Mouse (Mus musculus) lung, embryonic 16.5 days (tissue): ENCODE measurements around the gene 3110082I17Rik. TPM values are rescaled to one million over a fixed set of nuclear protein-coding genes. Genes with fewer than 3 reads are reported as not detected.

Experiments used
- ATAC-seq: fragments of 200-750 bp; cut with Nextera tagmentation; 2 replicates; pipeline ENCODE4 v1.8.0; 2017; ENCODE audit warnings: low read depth, mild to moderate bottlenecking, moderate library complexity
- H3K27ac ChIP-seq: fragments of 300-500 bp; sonication (generic); 2 replicates; pipeline ENCODE4 v1.5.1; 2014; ENCODE audit warnings: mild to moderate bottlenecking, control low read depth, low read length
- H3K27me3 ChIP-seq: fragments of 300-500 bp; sonication (generic); 2 replicates; pipeline ENCODE4 v1.6.1; 2014; ENCODE audit warnings: low read depth, low read length, mixed read lengths; ENCODE audit not compliant: control insufficient read depth, insufficient read depth
- H3K36me3 ChIP-seq: fragments of 300-500 bp; sonication (generic); 2 replicates; pipeline ENCODE4 v1.6.1; 2014; ENCODE audit warnings: low read length; ENCODE audit not compliant: control insufficient read depth, insufficient read depth
- H3K4me1 ChIP-seq: fragments of 300-500 bp; sonication (generic); replicated peaks from 2 replicates; pipeline ENCODE4 v1.6.1; 2014; ENCODE audit warnings: low read length, mixed read lengths; ENCODE audit not compliant: control insufficient read depth, insufficient read depth
- H3K4me2 ChIP-seq: fragments of 300-500 bp; sonication (generic); 2 replicates; pipeline ENCODE4 v1.6.1; 2014; ENCODE audit warnings: low read depth, low read length, control low read depth
- H3K4me3 ChIP-seq: fragments of 300-500 bp; sonication (generic); 2 replicates; pipeline ENCODE4 v1.5.1; 2014; ENCODE audit warnings: mild to moderate bottlenecking, low read length, control low read depth
- H3K9ac ChIP-seq: fragments of 300-500 bp; sonication (generic); 2 replicates; pipeline ENCODE4 v1.6.1; 2014; ENCODE audit warnings: low read length, control low read depth
- H3K9me3 ChIP-seq: fragments of 300-500 bp; sonication (generic); 2 replicates; pipeline ENCODE4 v1.6.1; 2016; ENCODE audit warnings: low read length; ENCODE audit not compliant: control insufficient read depth
- WGBS: fragments of 180-500 bp; shearing (Covaris S2); extraction: QIAGEN DNeasy Blood & Tissue Kit; methylation state at CpG from one replicate; pipeline ENCODE4 v1.1.7; 2014; 5-methylcytosine and 5-hydroxymethylcytosine counted together
- polyA plus RNA-seq: library from polyadenylated mRNA; unstranded; fragments of >200 nt; fragmentation: Nextera tagmentation; extraction: Ambion mirVana; gene quantifications from 2 replicates; pipeline ENCODE4 v1.2.1, GENCODE M21; 2015

Gene 3110082I17Rik
- polyA plus RNA-seq, 1 experiment from 2014 or later: 38.6 TPM

DNA sequence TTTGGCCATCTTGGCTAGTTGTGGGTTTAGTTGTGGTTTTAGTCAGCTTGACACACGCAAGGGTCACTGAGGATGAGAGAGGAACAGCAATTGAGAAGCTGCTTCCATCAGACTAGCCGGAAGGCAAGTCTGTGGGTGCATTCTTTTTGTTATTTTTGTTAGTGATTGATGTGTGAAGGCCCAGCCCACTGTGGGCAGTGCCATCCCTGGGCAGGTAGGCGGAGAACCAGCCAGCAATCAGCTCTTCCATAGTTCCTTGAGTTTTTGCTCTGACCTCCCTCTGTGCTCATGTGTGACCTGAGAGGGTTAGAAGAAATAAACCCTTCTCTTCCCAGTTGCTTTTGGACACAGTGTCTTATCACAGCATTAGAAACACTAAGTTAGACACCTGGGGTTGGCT lies 87.2 kb downstream of the 3110082I17Rik start:
- Histone ChIP-seq H3K9ac (no peak overlapping the region), H3K27ac (no peak overlapping the region), H3K4me1 (peaks cover 36% of the 10 kb centered on the region), H3K9me3 (no peaks in the 10 kb centered on the region), H3K36me3 (no peaks in the 10 kb centered on the region), H3K27me3 (no peaks in the 10 kb centered on the region), H3K4me3 (no peak overlapping the region), H3K4me2 (no peak overlapping the region)
- WGBS: 93% methylated on average over 3 of the region's 3 CpGs
- no peak for ATAC-seq

DNA sequence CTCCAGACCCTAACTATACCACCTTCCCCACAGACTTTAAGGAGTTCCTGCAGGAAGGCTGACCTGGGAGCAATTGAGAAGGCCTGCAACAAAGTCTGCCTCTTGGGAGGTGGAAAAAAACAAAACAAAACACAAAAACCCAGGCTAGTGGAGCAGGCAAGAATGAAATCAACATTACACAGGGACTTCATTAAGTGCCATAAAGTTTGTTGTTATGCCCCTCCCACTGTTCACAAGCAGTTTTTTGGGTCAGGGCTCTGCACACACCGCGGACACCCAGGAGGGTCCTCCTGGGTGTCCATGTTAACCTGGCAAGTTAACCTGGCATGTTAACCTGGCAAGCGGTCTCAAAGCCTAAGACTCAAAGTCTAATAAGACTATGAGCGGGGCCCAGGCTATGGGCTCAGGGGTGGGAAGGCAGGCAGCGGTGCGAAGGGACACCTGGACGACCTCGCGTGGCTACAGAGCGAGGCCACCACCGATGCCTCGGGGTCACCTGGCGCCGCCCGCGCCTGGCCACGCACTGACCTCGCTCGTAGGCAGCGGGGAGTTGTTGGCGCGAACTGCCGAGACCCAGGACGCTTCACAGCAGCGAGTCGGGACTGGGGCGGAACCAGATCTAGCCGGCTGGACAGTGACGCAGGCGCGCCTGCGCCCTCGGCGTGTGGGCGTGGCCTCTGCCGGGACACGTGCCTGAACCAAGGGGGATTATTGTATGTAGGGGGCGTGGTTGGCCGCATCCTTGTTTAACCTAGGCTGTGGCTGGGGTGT lies 88.5 kb downstream of the 3110082I17Rik start:
- H3K4me3 ChIP-seq: peak overlapping the region; percentile 80
- H3K4me2 ChIP-seq: peak overlapping the region; percentile 94
- H3K9me3 ChIP-seq: no peaks in the 10 kb centered on the region
- no peaks in the 10 kb centered on the region for H3K27me3 ChIP-seq
- H3K36me3 ChIP-seq: no peaks in the 10 kb centered on the region
- H3K27ac ChIP-seq: peak overlapping the region; percentile 81
- H3K9ac ChIP-seq: peak overlapping the region; percentile 97
- H3K4me1 ChIP-seq: peaks cover 23% of the 10 kb centered on the region
- peak; percentile 96 for ATAC-seq
- 1% methylated on average over 39 of the region's 39 CpGs for WGBS

DNA sequence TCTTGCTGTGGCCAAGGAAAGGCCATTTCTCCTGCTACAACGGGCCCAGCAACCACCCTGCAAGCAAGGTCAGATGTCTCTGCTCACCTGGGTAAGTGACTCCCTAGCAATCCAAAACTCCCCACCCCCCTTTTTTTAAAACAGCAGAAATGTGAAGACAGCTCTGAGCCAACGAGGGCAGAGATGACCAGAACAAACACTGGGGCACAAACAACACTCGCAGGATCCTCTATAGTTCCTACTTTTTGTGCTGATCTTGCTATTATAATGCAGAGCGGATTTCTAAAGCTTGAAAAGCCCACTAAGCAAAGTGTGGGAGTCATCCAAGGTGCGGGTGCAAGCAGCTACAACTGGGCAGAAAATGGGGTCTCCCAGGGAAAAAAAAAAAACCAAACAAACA lies 89.2 kb downstream of the 3110082I17Rik start:
- Histone ChIP-seq H3K27me3 (no peaks in the 10 kb centered on the region), H3K4me1 (peaks cover 22% of the 10 kb centered on the region), H3K4me2 (peak overlapping the region; percentile 94), H3K36me3 (no peaks in the 10 kb centered on the region), H3K9me3 (no peaks in the 10 kb centered on the region), H3K4me3 (peak overlapping the region; percentile 80), H3K27ac (no peak overlapping the region; the same call in 1 of the 2 replicates), H3K9ac (peak overlapping the region; percentile 97)
- 50% methylated on average over 5 of the region's 5 CpGs for WGBS
- no peak for ATAC-seq

DNA sequence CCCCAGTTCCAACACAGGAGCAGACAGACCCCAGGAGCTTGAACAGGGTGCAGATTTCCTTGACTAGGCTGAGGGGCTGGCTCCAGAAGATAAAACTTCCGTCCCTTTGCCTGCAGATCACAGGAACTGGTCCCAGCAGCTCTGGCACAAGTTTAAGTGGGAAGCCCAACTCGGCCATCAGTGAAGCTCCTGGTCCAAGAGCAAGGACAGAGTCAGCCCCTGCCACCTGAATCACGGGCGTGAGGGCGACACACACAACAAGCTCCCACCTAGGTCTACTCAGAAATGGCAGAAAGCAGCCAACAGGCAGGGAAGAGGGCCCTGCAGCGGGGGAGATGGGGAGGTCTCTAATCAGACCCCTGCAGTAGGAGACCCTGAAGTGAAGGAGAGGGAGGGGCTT lies 90.0 kb downstream of the 3110082I17Rik start:
- Histone ChIP-seq H3K4me2 (no peak overlapping the region), H3K27ac (no peak overlapping the region; the same call in 1 of the 2 replicates)
- ATAC-seq: no peak

DNA sequence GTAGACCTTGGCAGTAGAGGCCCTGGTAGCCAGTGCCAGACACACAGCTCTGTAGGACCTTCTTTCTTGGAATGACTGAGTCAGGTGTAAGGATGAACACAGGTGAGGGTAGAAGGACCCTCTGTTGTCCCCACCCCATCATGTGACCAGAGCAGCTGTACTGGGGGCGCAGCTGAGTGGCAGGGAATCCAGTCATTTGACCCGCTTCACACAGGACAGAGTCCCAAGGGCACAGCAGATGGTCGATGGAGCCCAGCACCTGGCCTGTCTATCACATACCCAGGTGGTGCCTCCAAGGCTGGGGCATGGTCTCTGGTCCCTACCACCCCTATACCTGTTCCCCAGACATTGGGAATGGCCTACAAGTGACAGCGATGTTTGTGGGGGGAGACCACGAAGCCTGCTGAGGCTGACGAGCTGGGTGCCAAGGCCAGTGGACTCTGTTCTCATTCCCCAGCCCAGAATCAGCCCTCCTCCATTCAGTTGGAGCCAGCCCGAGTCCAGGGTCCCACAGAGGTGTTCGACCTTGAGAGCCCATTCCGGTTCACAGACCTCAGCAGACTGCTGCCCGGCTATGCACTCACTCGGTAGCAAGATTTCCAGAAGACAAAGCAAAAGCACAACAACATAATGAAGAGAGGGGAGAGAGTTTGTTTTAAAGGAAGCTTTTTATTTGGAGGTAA lies 91.5 kb downstream of the 3110082I17Rik start:
- 85% methylated on average over 11 of the region's 11 CpGs for WGBS
- H3K9me3 ChIP-seq: no peaks in the 10 kb centered on the region
- no peak for ATAC-seq

More for the DNA sequence above, 90.0 kb downstream of the 3110082I17Rik start:
- Histone ChIP-seq H3K4me1 (peaks cover 23% of the 10 kb centered on the region), H3K27me3 (no peaks in the 10 kb centered on the region), H3K9ac (peak overlapping the region; percentile 8; the same call in 1 of the 2 replicates), H3K9me3 (no peaks in the 10 kb centered on the region), H3K36me3 (no peaks in the 10 kb centered on the region), H3K4me3 (no peak overlapping the region)
- 72% methylated on average over 6 of the region's 6 CpGs for WGBS

DNA sequence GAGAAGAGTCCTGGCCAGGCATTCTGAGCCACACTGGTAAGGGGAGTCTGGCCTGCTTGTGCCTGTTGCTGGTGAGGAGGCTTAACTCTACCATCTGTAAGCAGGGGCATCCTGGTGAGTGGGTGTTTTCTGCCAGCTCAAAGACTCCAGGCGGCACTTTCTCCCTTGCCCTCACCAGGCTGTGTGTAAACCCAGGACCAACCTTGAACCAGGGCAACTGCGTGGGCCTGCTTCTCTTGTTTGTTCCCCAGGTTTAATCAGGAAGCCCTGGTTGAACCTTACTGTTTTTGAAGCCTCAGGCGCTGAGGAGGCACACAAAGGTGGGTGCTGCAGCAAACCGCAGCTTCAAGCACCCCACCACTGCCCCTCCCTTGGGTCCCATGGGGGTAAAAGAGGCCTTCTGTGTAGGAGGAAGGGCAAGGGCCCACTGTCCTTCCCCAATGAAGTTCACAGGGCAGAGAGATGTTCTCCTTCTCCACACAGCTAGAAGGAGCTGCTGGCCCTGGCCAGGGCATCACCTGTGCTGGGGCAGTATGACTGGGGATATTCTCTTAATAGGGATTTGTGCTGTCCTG lies 92.4 kb downstream of the 3110082I17Rik start:
- no peak for ATAC-seq
- Histone ChIP-seq H3K4me2 (no peak overlapping the region), H3K4me1 (peaks cover 25% of the 10 kb centered on the region), H3K9ac (no peak overlapping the region), H3K36me3 (no peaks in the 10 kb centered on the region), H3K27ac (no peak overlapping the region), H3K4me3 (no peak overlapping the region), H3K27me3 (no peaks in the 10 kb centered on the region), H3K9me3 (no peaks in the 10 kb centered on the region)
- WGBS: 91% methylated on average over 4 of the region's 4 CpGs

More for the DNA sequence above, 91.5 kb downstream of the 3110082I17Rik start:
- Histone ChIP-seq H3K9ac (no peak overlapping the region), H3K4me2 (no peak overlapping the region), H3K27me3 (no peaks in the 10 kb centered on the region), H3K27ac (no peak overlapping the region), H3K4me1 (peaks cover 25% of the 10 kb centered on the region), H3K4me3 (no peak overlapping the region), H3K36me3 (no peaks in the 10 kb centered on the region)

DNA sequence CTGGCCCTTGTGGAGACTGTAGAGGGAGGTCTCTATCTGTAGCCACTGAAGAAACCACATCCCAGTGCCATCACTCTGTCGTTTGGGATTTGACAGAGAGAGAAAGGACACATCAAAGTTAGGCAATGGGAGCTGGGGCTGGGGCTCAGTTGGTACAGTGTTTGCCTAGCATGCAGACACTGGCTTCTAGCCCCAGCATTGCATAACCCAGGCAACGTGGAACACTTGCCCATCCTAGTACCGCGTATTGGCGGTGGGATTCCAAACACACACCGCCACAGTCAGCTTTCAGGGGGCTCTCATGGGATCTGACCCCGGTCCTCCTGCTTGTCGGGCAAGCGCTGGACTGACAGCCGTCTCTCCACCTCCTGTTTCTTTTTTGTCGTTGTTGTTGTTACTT lies 93.8 kb downstream of the 3110082I17Rik start:
- H3K4me3 ChIP-seq: no peak overlapping the region
- peak overlapping the region; percentile 29; the same call in 1 of the 2 replicates for H3K27ac ChIP-seq
- WGBS: 67% methylated on average over 11 of the region's 11 CpGs
- ATAC-seq: no peak
- H3K9me3 ChIP-seq: no peaks in the 10 kb centered on the region
- no peak overlapping the region for H3K9ac ChIP-seq
- 0 out of 2 replicates have a peak, but pooled peaks cover 3% of the 10 kb centered on the region for H3K36me3 ChIP-seq
- peaks cover 22% of the 10 kb centered on the region for H3K4me1 ChIP-seq
- H3K4me2 ChIP-seq: no peak overlapping the region
- no peaks in the 10 kb centered on the region for H3K27me3 ChIP-seq

DNA sequence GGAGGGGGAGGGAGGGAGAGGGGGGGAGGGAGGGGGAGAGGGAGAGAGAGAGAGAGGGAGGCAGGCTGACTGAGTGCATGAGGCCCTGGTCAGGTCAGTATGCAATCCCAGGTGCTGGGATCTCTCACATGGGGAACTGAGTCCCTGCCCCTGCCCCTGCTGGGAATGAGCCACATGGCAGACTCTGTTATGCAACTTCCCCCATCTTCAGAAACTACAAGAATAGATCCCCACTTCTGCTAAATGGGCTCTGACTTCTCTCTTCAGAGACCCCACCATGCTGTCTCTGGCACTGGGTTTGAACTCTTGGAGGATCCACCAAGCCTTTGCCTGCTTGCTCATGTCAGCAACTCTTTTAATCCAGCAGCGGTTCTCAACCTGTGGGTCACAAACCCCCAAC lies 94.5 kb downstream of the 3110082I17Rik start:
- 76% methylated on average over 1 of the region's 1 CpGs for WGBS
- H3K9ac ChIP-seq: no peak overlapping the region
- no peak overlapping the region for H3K4me2 ChIP-seq
- H3K27me3 ChIP-seq: no peaks in the 10 kb centered on the region
- no peak for ATAC-seq
- H3K36me3 ChIP-seq: 0 out of 2 replicates have a peak, but pooled peaks cover 3% of the 10 kb centered on the region
- no peak overlapping the region for H3K4me3 ChIP-seq
- H3K9me3 ChIP-seq: no peaks in the 10 kb centered on the region
- H3K4me1 ChIP-seq: peaks cover 15% of the 10 kb centered on the region
- H3K27ac ChIP-seq: peak overlapping the region; percentile 29
